Mouse (Mus musculus) stomach, postnatal 0 days (tissue): ENCODE results near the gene Gtf2f1. TPM values are rescaled to one million over a fixed set of nuclear protein-coding genes. Genes with fewer than 3 reads are reported as not detected.

Source experiments
- ATAC-seq: fragments of 200-750 bp; cut with Nextera tagmentation; 2 replicates; pipeline ENCODE4 v1.8.0; 2017; ENCODE audit not compliant: low FRiP score, low TSS enrichment
- DNase-seq: peaks from one replicate; pipeline ENCODE4 v3.0.0-alpha.2; 2016; ENCODE audit warnings: low spot score
- H3K27ac ChIP-seq: fragments of 300-500 bp; sonication (generic); replicated peaks from 2 replicates; pipeline ENCODE4 v1.5.1; 2014; ENCODE audit warnings: mild to moderate bottlenecking, control low read depth
- H3K27me3 ChIP-seq: fragments of 300-500 bp; sonication (generic); 2 replicates; pipeline ENCODE4 v1.6.1; 2014; ENCODE audit warnings: low read length; ENCODE audit not compliant: control insufficient read depth, insufficient read depth
- H3K36me3 ChIP-seq: fragments of 300-500 bp; sonication (generic); 2 replicates; pipeline ENCODE4 v1.6.1; 2014; ENCODE audit warnings: low read length, mixed read lengths; ENCODE audit not compliant: control insufficient read depth, insufficient read depth
- H3K4me1 ChIP-seq: fragments of 300-500 bp; sonication (generic); replicated peaks from 2 replicates; pipeline ENCODE4 v1.6.1; 2014; ENCODE audit warnings: antibody characterized with exemption; ENCODE audit not compliant: control insufficient read depth, insufficient read depth
- H3K4me2 ChIP-seq: fragments of 300-500 bp; sonication (generic); replicated peaks from 2 replicates; pipeline ENCODE4 v1.6.1; 2014; ENCODE audit warnings: low read depth, mild to moderate bottlenecking, control low read depth, moderate library complexity
- H3K4me3 ChIP-seq: fragments of 300-500 bp; sonication (generic); 2 replicates; pipeline ENCODE4 v1.5.1; 2014; ENCODE audit warnings: low read depth, low read length, control low read depth
- H3K9ac ChIP-seq: fragments of 300-500 bp; sonication (generic); 2 replicates; pipeline ENCODE4 v1.6.1; 2014; ENCODE audit warnings: mild to moderate bottlenecking, low read length, control low read depth, mixed read lengths
- H3K9me3 ChIP-seq: fragments of 300-500 bp; sonication (generic); 2 replicates; pipeline ENCODE4 v1.6.1; 2016; ENCODE audit warnings: low read length; ENCODE audit not compliant: control insufficient read depth
- CTCF ChIP-seq: IDR thresholded peaks from 2 replicates; pipeline ENCODE4 v1.5.1; 2016; ENCODE audit warnings: antibody characterized with exemption, low read depth, mild to moderate bottlenecking, moderate library complexity
- EP300 ChIP-seq: optimal IDR thresholded peaks from 2 replicates; pipeline ENCODE3; 2016; ENCODE audit warnings: antibody characterized with exemption
- WGBS: fragments of 180-500 bp; shearing (Covaris S2); extraction: QIAGEN DNeasy Blood & Tissue Kit; methylation state at CpG from one replicate; pipeline ENCODE4 v1.1.7; 2014; 5-methylcytosine and 5-hydroxymethylcytosine counted together
- polyA plus RNA-seq: library from polyadenylated mRNA; unstranded; fragments of >200 nt; fragmentation: Nextera tagmentation; extraction: Ambion mirVana; gene quantifications from 2 replicates; pipeline ENCODE4 v1.2.1, GENCODE M21; 2015

The Gtf2f1 gene
- polyA plus RNA-seq, 1 experiment from 2014 or later, result 37.3 TPM

- Histone ChIP-seq H3K4me1 (no peaks in the 10 kb centered on the region), H3K4me2 (no peak overlapping the region), H3K36me3 (no peaks in the 10 kb centered on the region), H3K9me3 (no peaks in the 10 kb centered on the region), H3K9ac (no peak overlapping the region), H3K27me3 (no peaks in the 10 kb centered on the region), H3K4me3 (no peak overlapping the region), H3K27ac (no peak overlapping the region)
- WGBS, result 73% methylated on average over 3 of the region's 3 CpGs
- DNase-seq (peak; percentile 3), ATAC-seq (no peak)
- TF ChIP-seq EP300 (no peak), CTCF (no peak)
Measured at GRCm38 (mm10) chr17:56975391-56975790, 35.7 kb downstream of the Gtf2f1 start.

- no peaks in the 10 kb centered on the region for H3K27me3 ChIP-seq
- no peak overlapping the region for H3K9ac ChIP-seq
- H3K4me1 ChIP-seq, result no peaks in the 10 kb centered on the region
- TF ChIP-seq CTCF (no peak), EP300 (no peak)
- peak; percentile 12 for DNase-seq
- ATAC-seq, result peak; percentile 56; the same call in 1 of the 2 replicates
- H3K4me2 ChIP-seq, result no peak overlapping the region
- no peaks in the 10 kb centered on the region for H3K9me3 ChIP-seq
- no peak overlapping the region for H3K27ac ChIP-seq
- no peak overlapping the region for H3K4me3 ChIP-seq
- no peaks in the 10 kb centered on the region for H3K36me3 ChIP-seq
- 63% methylated on average over 5 of the region's 5 CpGs for WGBS
Measured at GRCm38 (mm10) chr17:56974708-56975240, 36.3 kb downstream of the Gtf2f1 start.

- DNase-seq (peak; percentile 11), ATAC-seq (0 out of 2 replicates have a peak, but pooled peaks have one; percentile 31)
- Histone ChIP-seq H3K4me2 (no peak overlapping the region), H3K4me1 (no peaks in the 10 kb centered on the region), H3K4me3 (no peak overlapping the region), H3K36me3 (no peaks in the 10 kb centered on the region), H3K9me3 (no peaks in the 10 kb centered on the region), H3K27ac (no peak overlapping the region), H3K9ac (no peak overlapping the region), H3K27me3 (no peaks in the 10 kb centered on the region)
- TF ChIP-seq CTCF (no peak), EP300 (no peak)
- 60% methylated on average over 13 of the region's 14 CpGs for WGBS
Measured at GRCm38 (mm10) chr17:56973956-56974707, 37.0 kb downstream of the Gtf2f1 start.

GRCm38 (mm10) chr17:56970081-56970480 is 41.0 kb downstream of the Gtf2f1 start:
- H3K9me3 ChIP-seq, result no peaks in the 10 kb centered on the region
- no peak for TF ChIP-seq EP300
- no peak for TF ChIP-seq CTCF

GRCm38 (mm10) chr17:56969321-56969720 is 41.8 kb downstream of the Gtf2f1 start:
- Histone ChIP-seq H3K9ac (no peak overlapping the region), H3K27me3 (no peaks in the 10 kb centered on the region), H3K27ac (no peak overlapping the region), H3K9me3 (no peaks in the 10 kb centered on the region), H3K4me1 (no peaks in the 10 kb centered on the region), H3K4me2 (no peak overlapping the region), H3K4me3 (no peak overlapping the region), H3K36me3 (no peaks in the 10 kb centered on the region)
- DNase-seq (no peak), ATAC-seq (no peak)
- TF ChIP-seq CTCF (no peak), EP300 (no peak)
- WGBS, result 42% methylated on average over 3 of the region's 3 CpGs

More at GRCm38 (mm10) chr17:56970081-56970480, 41.0 kb downstream of the Gtf2f1 start:
- Histone ChIP-seq H3K9ac (no peak overlapping the region), H3K36me3 (no peaks in the 10 kb centered on the region), H3K4me1 (no peaks in the 10 kb centered on the region), H3K4me3 (no peak overlapping the region), H3K27me3 (no peaks in the 10 kb centered on the region), H3K4me2 (no peak overlapping the region), H3K27ac (no peak overlapping the region)
- DNase-seq, result no peak
- WGBS, result 66% methylated on average over 5 of the region's 5 CpGs
- no peak for ATAC-seq

GRCm38 (mm10) chr17:56963646-56964045 is 47.4 kb downstream of the Gtf2f1 start:
- Histone ChIP-seq H3K4me2 (no peak overlapping the region), H3K27me3 (no peaks in the 10 kb centered on the region), H3K27ac (no peak overlapping the region), H3K9me3 (no peaks in the 10 kb centered on the region), H3K4me3 (no peak overlapping the region), H3K4me1 (no peaks in the 10 kb centered on the region), H3K36me3 (no peaks in the 10 kb centered on the region), H3K9ac (no peak overlapping the region)
- DNase-seq (no peak), ATAC-seq (peak; percentile 84)
- WGBS, result 74% methylated on average over 6 of the region's 6 CpGs
- TF ChIP-seq EP300 (no peak), CTCF (no peak)
